Mouse (Mus musculus): ENCODE data around the gene Emid1. TPM values are rescaled to one million over a fixed set of nuclear protein-coding genes. Genes with fewer than 3 reads are reported as not detected.

The Emid1 gene
- total RNA-seq, 1 experiment from 2014 or later: 11.0 TPM

DNA sequence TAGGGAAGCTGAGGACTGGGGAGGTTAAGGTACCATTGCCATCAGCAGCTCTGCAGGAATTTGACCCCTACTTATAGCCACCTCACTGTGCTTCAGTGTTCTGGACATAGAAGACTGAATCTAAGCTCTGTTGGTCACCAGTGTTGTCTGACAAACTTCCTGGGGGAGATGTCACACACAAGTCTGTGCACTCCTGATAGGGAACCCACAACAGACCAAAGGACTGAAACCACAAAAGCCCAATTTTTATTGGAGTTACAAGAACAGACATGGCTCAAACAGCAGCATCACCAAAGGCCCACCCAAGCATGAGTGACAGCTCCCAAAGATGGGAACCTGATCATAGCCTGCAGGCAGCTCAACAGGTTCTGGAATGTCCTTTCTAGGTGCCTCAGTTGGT lies 85.0 kb downstream of the Emid1 start:
- ATAC-seq (replicated peaks; ENCODE audit: low read depth, poor library complexity, severe bottlenecking): peak; percentile 20; the same call in 1 of the 2 replicates

DNA sequence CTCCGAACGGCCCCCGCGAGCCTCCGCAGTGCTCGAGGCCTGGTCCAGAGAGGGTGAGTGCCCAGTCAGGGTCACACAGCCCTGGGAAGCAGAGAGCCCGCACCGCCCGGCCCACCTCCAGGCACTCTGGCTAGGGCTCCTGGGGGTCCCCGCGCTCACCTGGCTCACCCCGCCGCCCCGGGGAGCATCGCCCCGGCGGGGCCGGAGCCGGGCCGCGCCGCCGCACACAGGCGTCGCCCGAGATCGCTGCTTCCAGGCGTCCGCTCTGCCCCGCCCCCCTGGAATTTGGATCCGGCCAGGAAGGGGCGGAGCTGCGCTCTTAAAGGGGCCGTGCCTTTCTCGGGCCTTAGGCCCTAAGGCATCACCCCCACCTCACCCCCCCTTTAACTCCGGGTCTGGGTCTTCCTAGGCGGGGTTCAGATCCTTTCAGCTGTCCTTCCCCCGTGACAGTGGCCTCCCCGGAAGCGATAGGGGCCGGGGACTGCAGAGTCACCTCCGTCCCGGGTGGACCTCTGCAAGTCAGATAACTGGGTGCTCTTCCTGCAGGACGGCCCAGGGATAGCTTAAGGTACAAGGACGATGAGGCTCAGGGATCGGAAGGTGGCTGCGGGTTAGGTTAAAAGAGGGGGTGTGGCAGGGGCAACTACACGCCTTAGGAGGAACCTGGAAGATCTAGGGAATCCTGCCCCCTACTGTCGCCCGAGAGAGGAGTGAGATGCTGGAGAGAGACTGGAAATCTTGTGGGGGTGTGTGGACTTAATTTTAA lies 86.8 kb downstream of the Emid1 start, which contains the start of gene Gas2l1:
TSS of gene Gas2l1 (minus strand) at position 272 of the 766 bp plus-strand sequence.
- peak; percentile 46 for ATAC-seq (replicated peaks; ENCODE audit: low read depth, poor library complexity, severe bottlenecking)

DNA sequence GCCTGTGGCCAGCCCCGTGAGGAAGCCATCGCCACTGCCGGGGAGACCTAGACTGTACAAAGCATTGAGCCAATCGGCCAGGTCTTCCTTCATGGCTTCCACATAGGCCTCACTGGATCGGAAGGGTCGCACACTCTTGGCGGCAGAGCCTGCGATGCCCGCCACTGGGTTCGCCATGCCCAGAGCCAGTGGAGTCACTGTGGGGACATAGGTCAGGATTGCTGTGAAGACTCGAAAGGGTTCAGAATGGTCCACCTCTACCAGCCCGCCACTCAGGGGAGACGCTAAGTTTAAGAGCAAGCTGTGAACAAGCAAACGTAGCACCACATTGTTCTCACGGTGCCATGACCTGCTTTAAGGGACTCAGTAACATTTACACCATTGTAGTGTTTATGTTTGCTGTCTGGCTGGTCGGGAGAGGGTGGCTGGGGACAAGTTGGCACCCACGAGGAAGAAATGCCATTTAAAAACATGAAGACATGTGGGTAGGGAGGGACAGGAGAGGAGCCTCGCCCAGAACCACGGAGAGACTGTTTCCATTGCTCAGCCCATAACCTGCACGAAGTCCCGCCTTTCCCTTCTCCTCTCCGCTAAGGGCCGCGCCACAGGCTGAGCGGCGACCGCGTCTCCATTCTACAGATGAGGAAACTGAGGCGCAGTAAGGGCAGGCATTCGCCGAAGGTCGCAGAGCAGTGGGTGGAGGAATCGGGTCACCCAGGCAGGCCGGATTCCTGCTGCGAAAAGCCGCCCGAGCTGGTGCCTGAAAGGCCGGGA lies 87.6 kb downstream of the Emid1 start:
- no peak for ATAC-seq (replicated peaks; ENCODE audit: low read depth, poor library complexity, severe bottlenecking)

DNA sequence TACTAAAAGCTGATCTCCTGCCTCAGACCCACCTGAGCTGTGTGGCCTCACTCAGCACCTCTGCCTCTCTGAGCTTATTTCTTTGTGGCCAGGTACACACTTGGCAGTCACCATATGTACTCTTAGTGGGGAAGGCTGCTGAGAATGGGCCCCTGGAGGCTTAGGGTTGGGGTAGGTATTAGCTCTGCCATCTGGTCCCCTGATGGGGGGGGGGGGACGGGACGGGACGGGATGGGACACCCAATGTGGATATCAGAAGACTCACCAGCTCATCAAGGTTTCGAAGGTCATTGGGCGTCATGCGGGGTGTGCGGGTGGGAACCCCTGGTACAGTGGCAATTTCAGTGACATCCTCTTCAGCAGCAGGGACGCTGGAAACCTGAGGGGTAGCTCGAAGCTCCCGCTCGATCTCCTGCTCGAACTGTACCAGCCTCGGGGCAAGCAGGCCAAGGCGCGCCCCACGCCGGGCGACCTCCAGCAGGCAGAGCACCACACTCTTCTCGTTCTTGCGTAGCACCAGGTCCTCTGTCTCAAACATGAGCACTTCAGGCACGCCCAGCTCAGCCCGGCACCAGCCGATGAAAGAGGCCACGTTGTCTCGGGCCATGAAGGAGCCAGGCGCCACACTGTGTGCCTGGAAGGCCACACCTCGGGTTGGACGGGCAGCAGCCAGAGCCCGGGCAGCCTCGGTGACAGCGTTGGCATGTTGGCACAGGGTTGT lies 88.3 kb downstream of the Emid1 start:
- ATAC-seq (replicated peaks; ENCODE audit: low read depth, poor library complexity, severe bottlenecking): no peak

DNA sequence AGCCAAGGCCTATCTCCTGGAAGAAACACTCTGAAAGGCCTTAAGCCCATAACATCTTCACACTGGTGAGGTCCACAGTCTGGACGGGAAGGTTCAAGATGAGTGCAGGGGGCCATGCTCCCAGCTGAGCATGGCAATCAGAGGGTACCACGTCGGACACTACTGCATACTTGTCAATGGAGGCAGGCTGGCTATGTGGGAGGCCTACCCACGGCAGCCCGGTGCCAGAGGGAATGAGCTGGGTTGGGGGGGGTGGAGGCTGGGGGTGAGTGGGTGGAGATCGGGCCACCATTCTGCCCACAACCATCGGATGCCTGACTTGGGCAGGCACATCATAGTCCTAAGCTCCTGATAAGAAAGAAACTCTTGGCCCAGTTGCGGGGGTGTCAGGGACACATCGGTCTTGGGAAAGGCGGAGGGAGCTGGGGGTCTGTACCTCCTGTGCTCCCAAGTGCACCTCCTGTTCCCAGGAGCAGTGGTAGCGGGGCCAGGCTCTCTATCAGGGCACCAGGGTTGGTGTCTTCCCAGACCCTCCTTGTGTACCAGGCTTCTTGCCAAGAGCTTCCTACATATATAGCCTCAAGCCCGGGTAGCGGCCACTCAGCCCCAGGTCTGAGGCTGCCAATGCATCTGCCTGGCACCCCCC lies 89.1 kb downstream of the Emid1 start:
- ATAC-seq (replicated peaks; ENCODE audit: low read depth, poor library complexity, severe bottlenecking): no peak

DNA sequence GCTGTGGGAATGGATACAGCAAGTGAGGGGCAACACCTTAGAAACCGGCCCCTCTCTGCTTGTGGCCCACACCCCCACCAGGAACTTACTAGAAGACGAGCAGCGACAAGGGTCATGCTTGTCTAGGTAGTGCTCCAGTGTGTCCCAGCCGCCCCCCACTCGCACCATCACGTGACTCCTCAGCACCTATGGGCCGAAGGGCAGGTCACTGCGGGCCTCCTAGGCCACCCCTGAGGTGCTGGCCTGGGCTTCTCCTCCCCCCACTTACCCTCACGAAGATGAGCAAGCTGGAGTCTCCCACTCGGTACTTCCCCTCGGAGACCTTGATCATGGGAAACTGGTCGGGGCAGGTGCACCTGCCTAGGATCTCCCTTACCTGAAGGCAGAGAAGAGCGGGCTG lies 89.7 kb downstream of the Emid1 start:
- no peak for ATAC-seq (replicated peaks; ENCODE audit: low read depth, poor library complexity, severe bottlenecking)

DNA sequence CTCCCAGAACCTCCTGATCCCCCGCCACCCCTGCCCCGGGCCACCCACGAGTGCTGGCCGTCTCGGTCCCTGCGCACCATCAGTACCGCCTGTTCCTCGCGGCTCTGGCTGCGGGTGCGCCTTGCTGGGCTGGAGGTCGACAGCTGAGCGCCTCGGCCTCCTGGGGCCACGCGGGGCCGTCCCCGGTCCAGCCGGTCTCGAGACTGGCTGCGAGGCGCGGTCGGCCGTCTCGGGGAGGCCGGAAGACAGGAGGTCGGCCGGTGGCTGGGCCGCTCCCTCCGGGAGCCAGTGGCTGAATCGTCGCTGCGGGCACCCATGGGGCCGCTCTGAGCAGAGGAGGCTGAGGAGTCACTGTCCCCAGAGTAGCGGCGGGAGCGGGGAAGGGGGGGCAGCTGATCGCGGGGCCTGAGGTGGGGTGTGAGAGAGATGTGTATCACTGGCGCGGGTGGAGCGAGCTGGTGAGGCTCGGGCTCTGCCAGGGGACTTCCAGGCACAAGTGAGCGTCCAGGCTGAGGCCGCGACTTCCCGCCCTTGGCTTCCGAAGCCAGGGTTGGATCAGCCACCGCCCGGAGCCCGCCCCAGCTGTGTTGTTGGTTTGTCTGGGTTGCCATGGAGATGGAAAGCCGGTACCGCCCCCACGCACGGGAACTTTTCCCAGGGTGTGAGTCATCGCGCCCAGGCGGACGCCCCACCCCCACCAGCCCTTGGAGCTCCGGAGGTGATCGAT lies 90.5 kb downstream of the Emid1 start:
- ATAC-seq (replicated peaks; ENCODE audit: low read depth, poor library complexity, severe bottlenecking): peak; percentile 26

DNA sequence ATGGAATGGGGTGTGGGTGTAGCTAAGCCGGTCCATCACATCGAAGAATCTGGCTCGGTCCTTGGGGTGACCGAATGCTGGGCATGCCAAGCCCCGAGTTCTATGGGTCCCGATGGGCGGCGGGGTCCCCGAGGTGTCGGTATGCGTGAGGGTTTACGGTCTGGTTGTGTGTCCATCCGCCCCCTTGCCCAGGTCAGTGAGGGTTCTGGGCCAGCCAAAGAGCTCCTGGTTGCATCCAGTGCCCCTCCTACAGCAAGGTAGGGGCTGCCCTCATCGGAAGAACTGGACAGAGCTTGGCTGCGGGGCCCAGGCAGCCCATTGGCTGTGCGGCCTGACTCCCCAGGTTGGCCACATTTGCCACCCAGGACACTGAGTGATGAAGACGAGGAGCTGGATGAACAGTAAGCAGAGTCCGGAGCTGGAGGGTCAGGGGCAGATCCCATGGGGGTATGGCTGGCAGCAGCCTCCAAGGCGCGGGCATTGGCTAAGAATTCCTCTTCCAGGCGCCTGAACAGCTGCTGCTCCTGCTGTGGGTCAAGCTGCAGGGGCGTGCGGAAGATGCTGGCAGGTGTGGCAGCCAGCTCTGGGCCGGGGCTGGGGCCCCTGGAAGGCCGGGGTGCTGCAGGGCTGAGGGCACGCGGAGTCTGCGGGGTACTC lies 91.2 kb downstream of the Emid1 start:
- no peak for ATAC-seq (replicated peaks; ENCODE audit: low read depth, poor library complexity, severe bottlenecking)

DNA sequence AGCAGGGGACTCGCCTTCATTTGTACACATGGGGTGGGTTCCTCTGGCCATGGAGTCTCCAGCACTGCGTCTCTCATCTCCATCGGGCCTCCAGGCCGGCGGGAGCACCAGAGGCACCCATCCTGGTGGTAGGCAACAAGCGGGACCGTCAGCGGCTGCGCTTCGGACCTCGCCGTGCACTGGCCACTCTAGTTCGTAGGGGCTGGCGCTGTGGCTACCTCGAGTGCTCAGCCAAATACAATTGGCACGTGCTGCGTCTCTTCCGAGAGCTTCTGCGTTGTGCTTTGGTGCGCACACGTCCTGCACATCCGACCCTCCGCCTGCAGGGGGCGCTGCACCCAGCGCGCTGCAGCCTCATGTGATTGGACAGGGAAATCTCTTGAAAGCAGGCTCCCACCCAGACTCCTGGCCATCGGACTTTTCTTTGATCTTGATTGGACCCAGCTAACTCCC lies 92.3 kb downstream of the Emid1 start:
- 0 out of 2 replicates have a peak, but pooled peaks have one; percentile 17 for ATAC-seq (replicated peaks; ENCODE audit: low read depth, poor library complexity, severe bottlenecking)

DNA sequence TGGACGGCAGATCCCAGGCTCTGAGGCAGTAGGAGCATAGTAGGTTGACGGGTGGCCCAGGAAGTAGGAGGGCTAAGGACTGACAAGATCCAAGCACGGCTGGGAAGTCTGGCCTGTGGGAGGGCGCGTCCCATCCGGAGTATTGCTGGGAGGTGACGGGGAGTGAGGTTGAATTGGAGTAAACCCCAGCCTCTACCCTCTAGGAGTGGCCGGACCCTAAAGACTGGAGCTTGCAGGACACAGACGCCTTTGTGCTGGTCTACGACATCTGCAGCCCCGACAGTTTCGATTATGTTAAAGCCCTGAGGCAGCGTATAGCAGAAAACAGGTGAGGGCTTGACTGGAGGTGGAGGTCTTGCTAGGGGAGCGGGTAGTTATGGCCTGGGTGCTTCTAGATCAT lies 92.8 kb downstream of the Emid1 start:
- ATAC-seq (replicated peaks; ENCODE audit: low read depth, poor library complexity, severe bottlenecking): no peak

DNA sequence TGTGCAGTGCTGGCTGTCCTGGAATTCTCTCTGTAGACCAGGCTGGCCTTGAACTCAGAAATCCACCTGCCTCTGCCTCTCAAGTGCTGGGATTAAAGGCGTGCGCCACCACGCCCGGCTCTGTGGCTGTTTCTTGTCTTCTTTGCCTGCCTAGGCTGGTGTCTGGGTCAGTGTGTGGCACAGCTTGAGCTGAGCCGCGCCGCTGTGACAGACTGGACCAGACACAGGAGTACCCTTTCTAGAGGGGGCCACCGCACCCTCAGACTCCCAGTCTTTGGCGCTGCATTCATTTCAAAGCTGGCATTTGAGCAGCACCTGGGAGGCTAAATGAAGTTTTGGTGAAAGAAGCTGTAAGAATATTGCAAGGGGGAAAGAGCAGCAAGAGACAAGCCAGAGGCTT lies 93.3 kb downstream of the Emid1 start:
- no peak for ATAC-seq (replicated peaks; ENCODE audit: low read depth, poor library complexity, severe bottlenecking)

DNA sequence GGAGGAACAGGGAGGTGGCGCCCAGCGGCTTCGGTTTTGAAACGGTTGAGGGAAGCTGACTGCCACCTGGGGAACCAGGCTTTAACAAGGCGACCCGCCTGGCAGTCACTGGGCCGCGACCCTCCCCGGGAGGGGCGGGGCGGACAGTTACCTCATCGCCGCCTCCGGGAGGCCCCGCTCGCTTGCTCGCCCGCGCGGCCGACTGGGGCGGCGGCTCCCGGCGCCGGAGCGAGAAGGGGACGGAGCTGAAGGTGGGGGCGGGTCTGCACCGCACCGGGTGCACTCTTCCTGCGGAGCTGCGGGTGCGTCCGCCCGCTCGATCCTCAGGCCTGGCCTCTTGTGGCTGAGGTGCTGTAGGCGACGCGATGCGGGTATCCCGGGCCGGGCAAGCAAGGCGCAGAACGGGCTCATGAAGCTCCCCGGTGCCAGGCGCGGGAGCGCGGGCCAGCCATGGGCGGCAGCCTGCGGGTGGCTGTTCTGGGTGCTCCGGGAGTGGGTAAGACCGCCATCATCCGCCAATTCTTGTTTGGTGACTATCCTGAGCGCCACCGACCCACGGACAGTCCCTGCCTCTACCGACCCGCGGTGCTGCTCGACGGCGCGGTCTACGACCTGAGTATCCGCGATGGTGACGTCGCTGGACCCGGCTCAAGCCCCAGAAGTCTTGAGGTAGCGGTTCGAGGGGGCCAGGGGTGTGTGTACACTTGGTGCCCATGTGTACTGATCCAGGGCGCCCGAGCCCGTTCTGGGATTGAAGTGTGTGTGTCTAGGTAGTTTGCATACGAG lies 94.0 kb downstream of the Emid1 start, which contains the start of gene Rasl10a:
TSS of gene Rasl10a (plus strand) at position 273 of the 786 bp plus-strand sequence.
- 0 out of 2 replicates have a peak, but pooled peaks have one; percentile 2 for ATAC-seq (replicated peaks; ENCODE audit: low read depth, poor library complexity, severe bottlenecking)

DNA sequence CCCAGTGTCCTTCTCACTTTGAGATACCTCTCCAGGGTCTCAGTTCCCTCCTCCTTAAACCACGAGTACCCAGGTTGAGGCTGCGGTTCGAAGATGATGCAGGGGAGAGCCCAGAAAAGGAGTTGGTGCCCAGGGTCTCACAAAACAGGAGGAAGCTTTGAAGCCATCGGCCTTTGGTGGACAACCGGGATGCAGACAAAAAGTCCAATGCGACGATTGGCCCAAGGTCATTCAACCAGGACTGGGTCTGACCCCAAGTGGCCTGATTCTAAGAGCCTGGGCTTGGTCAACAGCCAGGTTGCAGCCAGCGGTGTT lies 94.6 kb downstream of the Emid1 start:
- ATAC-seq (replicated peaks; ENCODE audit: low read depth, poor library complexity, severe bottlenecking): no peak

DNA sequence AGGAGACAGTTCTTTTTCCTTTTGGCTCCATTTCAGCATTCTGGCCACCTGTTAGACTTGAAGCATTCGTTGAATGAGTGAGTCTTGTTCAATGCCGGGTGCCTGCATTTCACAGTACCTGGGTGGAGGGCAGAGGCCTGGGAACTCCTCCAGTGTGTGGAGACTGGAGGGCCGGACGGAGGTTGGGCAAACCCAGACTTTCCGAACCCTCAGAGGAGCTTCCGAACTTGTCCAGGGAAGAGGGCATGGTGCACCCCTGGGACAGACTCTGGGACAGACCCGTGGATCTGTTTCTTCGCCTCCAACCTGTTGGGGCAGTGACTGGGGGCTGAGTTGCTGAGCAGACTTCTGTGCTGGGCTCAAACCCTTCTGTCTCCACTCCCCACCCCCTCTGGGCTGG lies 95.0 kb downstream of the Emid1 start:
- ATAC-seq (replicated peaks; ENCODE audit: low read depth, poor library complexity, severe bottlenecking): no peak

Data from common myeloid progenitor, adult 5-6 weeks (primary cell).